Mouse (Mus musculus) megakaryocyte-erythroid progenitor cell, adult 5-6 weeks (primary cell): ENCODE data around the gene Zpbp. TPM values are rescaled to one million over a fixed set of nuclear protein-coding genes. Genes with fewer than 3 reads are reported as not detected.

Source experiments
- total RNA-seq, 2 experiments: library from RNA; stranded (forward) in 1 of 2; stranded (reverse) in 1 of 2; fragments of 200-1000, 215-1000 nt in 1 of 2; fragments of >200 nt in 1 of 2; fragmentation: Nextera tagmentation in 1 of 2; gene quantifications; 2 replicates each; pipeline ENCODE4 v1.2.3; 2014 to 2017

Gene Zpbp
- total RNA-seq, 2 experiments from 2014 or later: 0.47 to 1.1 TPM

Other genes with a start within 250 kb of the Zpbp start
- gene Spata48, start 314 bp downstream of the Zpbp start, total RNA-seq (2014; fragmentation: Nextera tagmentation): 1.6 and 3.4 TPM in 2 replicates
- 0.56 and 1.6 TPM in 2 replicates for gene Spata48, start 314 bp downstream of the Zpbp start, total RNA-seq (2017)
- gene 4930512M02Rik, start 165.4 kb upstream of the Zpbp start, total RNA-seq (2014; fragmentation: Nextera tagmentation): not detected in 2 replicates
- not detected in 2 replicates for gene 4930512M02Rik, start 165.4 kb upstream of the Zpbp start, total RNA-seq (2017)
- gene Ikzf1, start 222.6 kb upstream of the Zpbp start, total RNA-seq (2014; fragmentation: Nextera tagmentation): 259 and 321 TPM in 2 replicates
- gene Ikzf1, start 222.6 kb upstream of the Zpbp start, total RNA-seq (2017): 239 and 294 TPM in 2 replicates